Mouse (Mus musculus) bone marrow macrophage, adult 2 months (primary cell): ENCODE measurements around the gene Med25. TPM values are rescaled to one million over a fixed set of nuclear protein-coding genes. Genes with fewer than 3 reads are reported as not detected.

Experiments used
- H3K27ac ChIP-seq: 2 replicates; pipeline ENCODE4 v1.5.1; 2012; ENCODE audit warnings: low read depth, low read length; ENCODE audit not compliant: insufficient read depth
- H3K4me1 ChIP-seq: 2 replicates; pipeline ENCODE4 v1.6.1; 2012; ENCODE audit warnings: low read length; ENCODE audit not compliant: control insufficient read depth, insufficient read depth
- H3K4me3 ChIP-seq: 2 replicates; pipeline ENCODE4 v1.5.1; 2012; ENCODE audit warnings: mild to moderate bottlenecking, low read length, moderate library complexity; ENCODE audit not compliant: insufficient read depth
- CTCF ChIP-seq: IDR thresholded peaks from 2 replicates; pipeline ENCODE4 v1.5.1; 2012; ENCODE audit warnings: low read depth, mild to moderate bottlenecking, low read length, moderate library complexity
- POLR2A ChIP-seq: IDR thresholded peaks from 2 replicates; pipeline ENCODE4 v1.6.1; 2012; ENCODE audit warnings: mild to moderate bottlenecking, low read depth, low read length, borderline replicate concordance
- polyA plus RNA-seq: library from polyadenylated mRNA; stranded (reverse); fragments of >200 nt; gene quantifications from 2 replicates; pipeline ENCODE4 v1.2.4, GENCODE M21; 2012; ENCODE audit not compliant: missing spikeins, insufficient read depth, insufficient read length

Med25 gene
- polyA plus RNA-seq, 1 experiment = 33.4 TPM

DNA sequence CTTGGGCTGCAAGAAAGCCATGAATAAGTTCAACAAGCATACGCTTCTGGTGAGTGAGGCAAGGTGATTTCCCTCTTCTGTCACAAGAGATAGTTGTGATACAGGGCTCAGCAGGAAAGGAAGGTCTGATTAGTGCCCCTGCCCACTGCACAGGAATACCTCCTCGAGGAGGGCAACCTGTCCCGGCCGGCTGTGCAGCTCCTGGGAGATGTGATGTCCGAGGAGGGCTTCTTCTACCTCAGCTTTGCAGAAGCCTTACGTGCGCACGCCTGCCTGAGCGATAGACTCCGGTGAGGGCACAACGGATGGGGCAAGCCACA, 53.4 kb downstream of the Med25 start:
- Histone ChIP-seq H3K27ac (no peak overlapping the region), H3K4me1 (peaks cover 31% of the 10 kb centered on the region), H3K4me3 (no peak overlapping the region)
- TF ChIP-seq POLR2A (no peak), CTCF (no peak)

DNA sequence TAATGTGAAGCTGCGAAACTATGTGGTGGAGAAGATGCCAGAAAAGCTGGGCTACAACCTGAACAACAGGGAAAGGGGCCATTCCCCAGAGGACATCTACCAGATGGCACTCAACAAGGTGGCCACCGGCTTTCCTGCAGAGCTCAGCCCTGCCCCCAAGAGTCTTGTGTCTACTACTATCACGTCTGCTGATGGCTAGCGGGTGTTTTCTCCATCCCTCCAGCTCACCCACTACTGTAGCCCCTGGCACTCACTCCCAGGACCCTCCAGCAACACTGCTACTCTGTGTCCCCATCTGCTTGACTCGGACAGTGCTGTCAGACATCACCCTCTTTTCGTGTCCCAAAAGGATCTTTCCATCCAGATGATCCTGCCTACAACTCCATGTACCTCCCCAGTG, 54.4 kb downstream of the Med25 start:
- H3K4me1 ChIP-seq = peaks cover 36% of the 10 kb centered on the region
- no peak for TF ChIP-seq CTCF
- TF ChIP-seq POLR2A = no peak
- H3K4me3 ChIP-seq = no peak overlapping the region
- H3K27ac ChIP-seq = no peak overlapping the region

DNA sequence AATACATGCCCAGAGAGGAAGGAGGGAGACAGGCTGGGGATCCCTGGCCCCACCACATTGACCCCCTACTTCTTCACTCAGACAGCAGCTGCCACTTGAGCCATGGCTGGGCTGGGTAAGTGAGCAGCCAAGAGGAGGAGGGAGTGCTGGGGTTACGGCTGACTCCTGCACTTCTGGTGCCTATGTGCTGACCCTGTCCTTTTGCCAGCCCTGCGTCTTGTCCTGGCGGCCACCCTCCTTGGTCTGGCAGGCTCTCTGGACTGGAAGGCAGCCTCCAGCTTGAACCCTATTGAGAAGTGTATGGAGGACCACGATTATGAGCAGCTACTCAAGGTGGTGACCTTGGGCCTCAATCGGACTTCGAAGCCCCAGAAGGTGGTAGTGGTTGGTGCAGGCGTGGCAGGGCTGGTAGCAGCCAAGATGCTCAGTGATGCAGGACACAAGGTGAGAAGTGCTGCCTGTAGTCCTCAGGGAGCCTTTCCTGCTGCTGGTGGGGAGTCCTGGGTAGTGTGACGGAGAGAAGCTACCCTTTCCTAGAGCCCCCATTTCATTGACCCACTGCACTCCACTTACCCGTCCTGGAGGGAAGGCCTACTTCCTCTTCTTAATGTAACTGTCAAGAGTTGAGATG, 56.0 kb downstream of the Med25 start:
- Histone ChIP-seq H3K4me1 (peaks cover 49% of the 10 kb centered on the region), H3K4me3 (peak overlapping the region; percentile 3; the same call in 1 of the 2 replicates), H3K27ac (peak overlapping the region; percentile 80)
- TF ChIP-seq CTCF (no peak), POLR2A (no peak)

DNA sequence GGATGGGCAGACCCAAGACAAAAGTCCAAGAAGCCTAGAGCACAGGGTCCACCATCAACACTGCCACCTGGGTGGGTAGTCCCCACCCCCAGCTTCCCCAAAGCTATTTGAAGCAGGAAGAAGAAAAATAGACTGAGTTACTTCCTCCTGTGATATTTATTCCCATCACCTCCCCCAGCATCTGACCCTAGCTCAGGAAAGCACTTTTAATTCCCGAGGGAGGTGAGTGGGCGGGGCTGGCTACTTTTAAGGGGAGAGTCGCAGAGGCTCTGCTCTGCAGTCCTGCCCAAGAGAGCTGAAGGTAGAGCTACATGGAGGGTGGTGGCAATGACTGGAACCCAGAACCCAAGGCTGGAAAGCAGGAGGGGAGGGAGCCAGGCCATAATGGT, 56.5 kb downstream of the Med25 start:
- H3K27ac ChIP-seq = peak overlapping the region; percentile 80
- no peak for TF ChIP-seq CTCF
- TF ChIP-seq POLR2A = no peak
- H3K4me1 ChIP-seq = peaks cover 54% of the 10 kb centered on the region

DNA sequence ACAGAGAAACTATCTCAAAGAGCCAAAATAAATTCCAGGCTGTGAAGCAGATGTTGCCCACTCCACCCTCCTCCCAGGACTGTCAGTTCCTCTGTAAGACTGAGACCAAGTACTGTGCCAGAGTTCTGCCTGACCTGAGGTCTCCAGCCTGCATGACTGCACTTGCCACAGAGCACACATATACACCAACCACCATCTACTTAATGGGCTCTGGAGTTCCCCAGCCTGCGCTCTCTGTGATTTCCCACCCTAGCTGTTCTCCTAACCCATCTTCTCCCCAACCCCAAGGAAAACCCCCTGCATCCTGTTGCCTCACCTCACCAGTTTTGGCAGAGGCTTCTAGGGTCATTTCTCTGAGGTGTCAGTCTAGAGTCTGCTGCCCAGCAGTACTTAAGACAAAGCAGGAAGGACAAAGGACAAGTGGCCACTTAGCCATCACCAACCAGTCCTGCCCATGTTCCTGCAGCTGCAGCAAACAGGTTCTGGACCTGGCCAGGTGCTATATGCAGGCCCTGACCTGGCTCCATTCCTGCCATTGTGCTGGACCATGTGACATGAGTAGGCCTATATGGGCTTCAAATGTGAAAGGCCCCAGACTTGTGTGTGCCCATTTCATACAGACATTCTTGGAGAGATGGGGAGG, 57.0 kb downstream of the Med25 start:
- H3K27ac ChIP-seq = peak overlapping the region; percentile 61
- TF ChIP-seq CTCF (peak; percentile 13; the same call in 1 of the 2 replicates), POLR2A (no peak)
- H3K4me3 ChIP-seq = no peak overlapping the region
- H3K4me1 ChIP-seq = peaks cover 57% of the 10 kb centered on the region

More for the DNA sequence above, 56.5 kb downstream of the Med25 start:
- peak overlapping the region; percentile 3; the same call in 1 of the 2 replicates for H3K4me3 ChIP-seq

DNA sequence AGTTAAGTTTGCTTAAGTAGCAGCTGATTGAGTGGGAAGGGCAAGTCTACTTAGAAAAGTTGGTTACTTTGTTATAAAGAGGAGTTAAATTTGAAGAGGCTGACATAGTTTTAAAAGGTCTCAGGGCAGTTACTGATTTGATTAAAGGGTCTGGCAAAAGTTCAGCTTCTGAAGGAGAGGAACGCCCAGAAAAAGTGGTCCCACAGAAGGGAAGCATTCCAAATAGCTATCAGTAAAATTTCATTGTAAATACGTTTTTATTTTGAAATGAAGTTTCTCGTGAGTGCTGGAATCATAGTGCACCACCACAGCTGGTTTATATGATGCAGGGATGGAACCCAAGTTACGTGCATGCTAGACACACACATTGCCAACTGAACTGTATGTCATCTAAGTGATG, 59.7 kb downstream of the Med25 start:
- no peak for TF ChIP-seq POLR2A
- no peak for TF ChIP-seq CTCF
- H3K4me3 ChIP-seq = no peak overlapping the region
- H3K27ac ChIP-seq = no peak overlapping the region
- peaks cover 57% of the 10 kb centered on the region for H3K4me1 ChIP-seq

DNA sequence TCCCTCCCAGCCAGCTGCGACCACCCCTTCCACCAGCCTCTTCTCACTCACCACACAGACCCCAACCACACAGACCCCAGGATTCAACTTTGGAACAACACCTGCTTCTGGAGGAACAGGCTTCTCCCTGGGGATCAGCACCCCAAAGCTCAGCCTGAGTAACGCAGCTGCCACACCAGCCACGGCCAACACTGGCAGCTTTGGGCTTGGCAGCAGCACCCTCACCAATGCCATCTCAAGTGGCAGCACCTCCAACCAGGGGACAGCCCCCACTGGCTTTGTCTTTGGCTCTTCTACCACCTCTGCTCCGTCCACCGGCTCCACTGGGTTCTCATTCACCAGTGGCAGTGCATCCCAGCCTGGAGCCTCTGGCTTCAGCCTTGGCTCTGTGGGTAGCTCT, 63.8 kb downstream of the Med25 start:
- Histone ChIP-seq H3K27ac (no peak overlapping the region), H3K4me1 (peaks cover 50% of the 10 kb centered on the region), H3K4me3 (no peak overlapping the region)
- TF ChIP-seq CTCF (no peak), POLR2A (no peak)

DNA sequence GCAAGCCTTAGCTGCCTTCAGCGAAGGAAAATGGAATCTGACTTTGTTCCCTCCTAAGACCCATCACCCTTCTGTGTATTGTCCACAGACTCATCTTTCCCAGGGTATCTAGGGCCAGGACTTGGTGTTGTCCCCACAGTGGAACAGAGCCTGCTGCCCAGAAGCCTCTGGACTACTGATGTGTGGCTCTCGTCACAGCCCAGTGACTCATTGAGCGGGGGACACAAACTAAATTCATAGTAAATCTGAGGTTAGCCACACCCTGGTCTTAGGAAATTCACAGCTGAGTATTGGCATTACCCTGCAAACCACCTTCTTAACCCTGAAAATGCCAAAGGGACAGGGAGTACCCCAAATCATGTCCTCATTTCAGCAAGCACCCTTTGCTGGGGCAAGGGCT, 65.7 kb downstream of the Med25 start:
- H3K4me1 ChIP-seq = peaks cover 48% of the 10 kb centered on the region
- no peak overlapping the region for H3K27ac ChIP-seq
- no peak overlapping the region for H3K4me3 ChIP-seq
- TF ChIP-seq POLR2A = no peak
- TF ChIP-seq CTCF = no peak

Other genes with a start within 250 kb of the Med25 start
- gene Myh14, start 221.9 kb downstream of the Med25 start, polyA plus RNA-seq = not detected in 2 replicates
- gene Izumo2, start 184.0 kb downstream of the Med25 start, polyA plus RNA-seq = not detected in 2 replicates
- gene Vrk3, start 144.3 kb downstream of the Med25 start, polyA plus RNA-seq = 39.8 and 42.0 TPM in 2 replicates
- gene Zfp473, start 141.7 kb downstream of the Med25 start, polyA plus RNA-seq = 0.71 and 0.81 TPM in 2 replicates
- gene Nup62, start 76.6 kb downstream of the Med25 start, polyA plus RNA-seq = 30.8 and 36.7 TPM in 2 replicates
- gene Il4i1, start 76.3 kb downstream of the Med25 start, polyA plus RNA-seq = 1.2 and 3.5 TPM in 2 replicates
- gene Atf5, start 76.1 kb downstream of the Med25 start, polyA plus RNA-seq = 28.4 and 32.8 TPM in 2 replicates
- gene Akt1s1, start 43.7 kb downstream of the Med25 start, polyA plus RNA-seq = 36.9 and 45.3 TPM in 2 replicates
- gene Tbc1d17, start 43.6 kb downstream of the Med25 start, polyA plus RNA-seq = 69.5 and 76.1 TPM in 2 replicates
- gene Pnkp, start 35.6 kb downstream of the Med25 start, polyA plus RNA-seq = 31.2 and 48.7 TPM in 2 replicates
- 90.1 and 105 TPM in 2 replicates for gene Ptov1, start 22.9 kb downstream of the Med25 start, polyA plus RNA-seq
- gene Fuz, start 3.4 kb upstream of the Med25 start, polyA plus RNA-seq = 11.3 and 14.1 TPM in 2 replicates
- gene Ap2a1, start 36.8 kb upstream of the Med25 start, polyA plus RNA-seq = 42.3 and 56.7 TPM in 2 replicates
- gene Tsks, start 50.5 kb upstream of the Med25 start, polyA plus RNA-seq = not detected in 2 replicates
- 0.99 and 2.3 TPM in 2 replicates for gene Cpt1c, start 82.1 kb upstream of the Med25 start, polyA plus RNA-seq
- gene Prmt1, start 93.9 kb upstream of the Med25 start, polyA plus RNA-seq = 54.4 and 61.6 TPM in 2 replicates
- 91.0 and 94.7 TPM in 2 replicates for gene Irf3, start 104.9 kb upstream of the Med25 start, polyA plus RNA-seq
- gene Bcl2l12, start 106.0 kb upstream of the Med25 start, polyA plus RNA-seq = 15.3 and 16.0 TPM in 2 replicates
- 44.3 and 47.3 TPM in 2 replicates for gene Scaf1, start 123.7 kb upstream of the Med25 start, polyA plus RNA-seq
- 119 and 123 TPM in 2 replicates for gene Rras, start 125.2 kb upstream of the Med25 start, polyA plus RNA-seq
- 19.3 and 22.5 TPM in 2 replicates for gene Prr12, start 160.2 kb upstream of the Med25 start, polyA plus RNA-seq
- gene Nosip, start 169.7 kb upstream of the Med25 start, polyA plus RNA-seq = 68.2 and 68.9 TPM in 2 replicates
- gene Prrg2, start 170.0 kb upstream of the Med25 start, polyA plus RNA-seq = 22.9 and 23.6 TPM in 2 replicates
- gene Rcn3, start 199.5 kb upstream of the Med25 start, polyA plus RNA-seq = 3.1 and 4.6 TPM in 2 replicates
- gene Fcgrt, start 211.1 kb upstream of the Med25 start, polyA plus RNA-seq = 149 and 150 TPM in 2 replicates
- 1,675 and 1,722 TPM in 2 replicates for gene Rps11, start 231.7 kb upstream of the Med25 start, polyA plus RNA-seq
- 1,569 and 1,898 TPM in 2 replicates for gene Rpl13a, start 236.0 kb upstream of the Med25 start, polyA plus RNA-seq
- not detected in 2 replicates for gene Gm45713, start 243.5 kb upstream of the Med25 start, polyA plus RNA-seq
- gene Flt3l, start 243.7 kb upstream of the Med25 start, polyA plus RNA-seq = 28.2 and 30.8 TPM in 2 replicates